Mouse (Mus musculus): ENCODE data around the gene Snx29. TPM values are rescaled to one million over a fixed set of nuclear protein-coding genes. Genes with fewer than 3 reads are reported as not detected.

Gene Snx29
- polyA plus RNA-seq, 1 experiment from 2014 or later, result 16.0 TPM

- ATAC-seq (ENCODE audit: insufficient number of reproducible peaks, insufficient read depth, low FRiP score, low TSS enrichment), result no peak
- no peaks in the 10 kb centered on the region for H3K36me3 ChIP-seq
- 17% methylated on average over 2 of the region's 2 CpGs for WGBS
These were observed 470.7 kb downstream of the Snx29 start for GRCm38 (mm10) chr16:11793391-11793790.

GRCm38 (mm10) chr16:11794628-11795027 lies 471.9 kb downstream of the Snx29 start:
- no peak for ATAC-seq (ENCODE audit: insufficient number of reproducible peaks, insufficient read depth, low FRiP score, low TSS enrichment)
- Histone ChIP-seq H3K27ac (no peak overlapping the region), H3K4me2 (replicated peaks) (no peak overlapping the region), H3K27me3 (no peaks in the 10 kb centered on the region), H3K9ac (no peak overlapping the region), H3K9me3 (no peaks in the 10 kb centered on the region), H3K4me1 (no peaks in the 10 kb centered on the region), H3K36me3 (no peaks in the 10 kb centered on the region), H3K4me3 (no peak overlapping the region)
- 82% methylated on average over 4 of the region's 4 CpGs for WGBS

More at GRCm38 (mm10) chr16:11793391-11793790, 470.7 kb downstream of the Snx29 start:
- Histone ChIP-seq H3K4me2 (replicated peaks) (no peak overlapping the region), H3K9me3 (no peaks in the 10 kb centered on the region), H3K27me3 (no peaks in the 10 kb centered on the region), H3K9ac (no peak overlapping the region), H3K27ac (no peak overlapping the region), H3K4me3 (no peak overlapping the region), H3K4me1 (no peaks in the 10 kb centered on the region)

GRCm38 (mm10) chr16:11795758-11796460 lies 473.2 kb downstream of the Snx29 start:
- Histone ChIP-seq H3K9me3 (no peaks in the 10 kb centered on the region), H3K9ac (no peak overlapping the region), H3K27ac (no peak overlapping the region), H3K36me3 (no peaks in the 10 kb centered on the region), H3K4me1 (no peaks in the 10 kb centered on the region), H3K27me3 (no peaks in the 10 kb centered on the region), H3K4me3 (no peak overlapping the region), H3K4me2 (replicated peaks) (no peak overlapping the region)
- 65% methylated on average over 7 of the region's 7 CpGs for WGBS
- ATAC-seq (ENCODE audit: insufficient number of reproducible peaks, insufficient read depth, low FRiP score, low TSS enrichment), result no peak

GRCm38 (mm10) chr16:11801960-11802539 lies 479.3 kb downstream of the Snx29 start:
- no peak overlapping the region for H3K4me2 ChIP-seq (replicated peaks)
- no peak overlapping the region for H3K27ac ChIP-seq
- H3K4me3 ChIP-seq, result no peak overlapping the region
- H3K9me3 ChIP-seq, result no peaks in the 10 kb centered on the region
- WGBS, result 86% methylated on average over 7 of the region's 7 CpGs
- H3K27me3 ChIP-seq, result no peaks in the 10 kb centered on the region
- no peak for ATAC-seq (ENCODE audit: insufficient number of reproducible peaks, insufficient read depth, low FRiP score, low TSS enrichment)
- no peaks in the 10 kb centered on the region for H3K36me3 ChIP-seq
- H3K9ac ChIP-seq, result no peak overlapping the region
- no peaks in the 10 kb centered on the region for H3K4me1 ChIP-seq

Other genes with a start within 250 kb of the Snx29 start
- gene Txndc11, start 188.3 kb upstream of the Snx29 start, polyA plus RNA-seq (2016; fragmentation: Nextera tagmentation; extraction: Ambion mirVana), result 40.2 and 41.7 TPM in 2 replicates
- 112 TPM in 2 replicates for gene Zc3h7a, start 146.5 kb upstream of the Snx29 start, polyA plus RNA-seq (2016; fragmentation: Nextera tagmentation; extraction: Ambion mirVana)
- 198 and 211 TPM in 2 replicates for gene Rsl1d1, start 119.6 kb upstream of the Snx29 start, polyA plus RNA-seq (2016; fragmentation: Nextera tagmentation; extraction: Ambion mirVana)
- gene Gspt1, start 68.6 kb upstream of the Snx29 start, polyA plus RNA-seq (2016; fragmentation: Nextera tagmentation; extraction: Ambion mirVana), result 106 and 107 TPM in 2 replicates
- gene Tnfrsf17, start 9.1 kb upstream of the Snx29 start, polyA plus RNA-seq (2016; fragmentation: Nextera tagmentation; extraction: Ambion mirVana), result not detected in 2 replicates